Mouse (Mus musculus) neural tube, embryonic 13.5 days (tissue): ENCODE data around the gene Nkx2-3. TPM values are rescaled to one million over a fixed set of nuclear protein-coding genes. Genes with fewer than 3 reads are reported as not detected.

Experiments
- ATAC-seq: fragments of 200-750 bp; cut with Nextera tagmentation; 2 replicates; pipeline ENCODE4 v1.8.0; 2017; ENCODE audit warnings: low read depth, mild to moderate bottlenecking, moderate TSS enrichment, moderate library complexity
- H3K27ac ChIP-seq: fragments of 300-500 bp; sonication (generic); replicated peaks from 2 replicates; pipeline ENCODE4 v1.5.1; 2015; ENCODE audit warnings: moderate library complexity, mild to moderate bottlenecking, inconsistent platforms
- H3K27me3 ChIP-seq: fragments of 300-500 bp; sonication (generic); 2 replicates; pipeline ENCODE4 v1.6.1; 2015; ENCODE audit warnings: mild to moderate bottlenecking, inconsistent platforms
- H3K36me3 ChIP-seq: fragments of 300-500 bp; sonication (generic); 2 replicates; pipeline ENCODE4 v1.6.1; 2015; ENCODE audit warnings: mild to moderate bottlenecking, inconsistent platforms
- H3K4me1 ChIP-seq: fragments of 300-500 bp; sonication (generic); replicated peaks from 2 replicates; pipeline ENCODE4 v1.6.1; 2015; ENCODE audit warnings: inconsistent platforms
- H3K4me2 ChIP-seq: fragments of 300-500 bp; sonication (generic); 2 replicates; pipeline ENCODE4 v1.6.1; 2015; ENCODE audit warnings: inconsistent platforms, mild to moderate bottlenecking, moderate library complexity
- H3K4me3 ChIP-seq: fragments of 300-500 bp; sonication (generic); 2 replicates; pipeline ENCODE4 v1.5.1; 2015; ENCODE audit warnings: mild to moderate bottlenecking, inconsistent platforms
- H3K9ac ChIP-seq: fragments of 300-500 bp; sonication (generic); 2 replicates; pipeline ENCODE4 v1.6.1; 2015; ENCODE audit warnings: moderate library complexity, mild to moderate bottlenecking, inconsistent platforms
- H3K9me3 ChIP-seq: fragments of 300-500 bp; sonication (generic); 2 replicates; pipeline ENCODE4 v1.6.1; 2016; ENCODE audit warnings: inconsistent platforms
- WGBS: fragments of 180-500 bp; shearing (Covaris S2); methylation state at CpG from one replicate; pipeline ENCODE4 v1.1.7; 2015; 5-methylcytosine and 5-hydroxymethylcytosine counted together
- polyA plus RNA-seq: library from polyadenylated mRNA; unstranded; fragments of >200 nt; fragmentation: Nextera tagmentation; extraction: Ambion mirVana; gene quantifications from 2 replicates; pipeline ENCODE4 v1.2.1, GENCODE M21; 2015

Gene Nkx2-3
- polyA plus RNA-seq, 1 experiment from 2014 or later: not detected

- WGBS: 1% methylated on average over 32 of the region's 34 CpGs
- Histone ChIP-seq H3K27ac (no peak overlapping the region), H3K27me3 (peaks cover 99% of the 10 kb centered on the region), H3K9ac (no peak overlapping the region), H3K36me3 (no peaks in the 10 kb centered on the region), H3K9me3 (no peaks in the 10 kb centered on the region), H3K4me1 (peaks cover 43% of the 10 kb centered on the region), H3K4me3 (peak overlapping the region; percentile 22), H3K4me2 (peak overlapping the region; percentile 50)
- no peak for ATAC-seq
Measured at GRCm38 (mm10) chr19:43615571-43616414, 3.7 kb downstream of the Nkx2-3 start.

GRCm38 (mm10) chr19:43616415-43616861 lies 4.3 kb downstream of the Nkx2-3 start:
- peak overlapping the region; percentile 50 for H3K4me2 ChIP-seq
- H3K36me3 ChIP-seq: no peaks in the 10 kb centered on the region
- no peak overlapping the region for H3K27ac ChIP-seq
- peak overlapping the region; percentile 22 for H3K4me3 ChIP-seq
- peak; percentile 63; the same call in 1 of the 2 replicates for ATAC-seq
- H3K27me3 ChIP-seq: peaks cover 99% of the 10 kb centered on the region
- H3K9ac ChIP-seq: no peak overlapping the region
- under 1% methylated on average over 35 of the region's 35 CpGs for WGBS
- H3K9me3 ChIP-seq: no peaks in the 10 kb centered on the region
- H3K4me1 ChIP-seq: peaks cover 43% of the 10 kb centered on the region

- Histone ChIP-seq H3K27me3 (peaks cover 99% of the 10 kb centered on the region), H3K36me3 (no peaks in the 10 kb centered on the region), H3K27ac (no peak overlapping the region), H3K9ac (no peak overlapping the region), H3K4me1 (peaks cover 40% of the 10 kb centered on the region), H3K4me3 (peak overlapping the region; percentile 22), H3K4me2 (peak overlapping the region; percentile 50), H3K9me3 (no peaks in the 10 kb centered on the region)
- under 1% methylated on average over 12 of the region's 12 CpGs for WGBS
- no peak for ATAC-seq
Measured at GRCm38 (mm10) chr19:43616889-43617288, 4.8 kb downstream of the Nkx2-3 start.

- no peak for ATAC-seq
- Histone ChIP-seq H3K27me3 (peaks cover 99% of the 10 kb centered on the region), H3K4me1 (peaks cover 30% of the 10 kb centered on the region), H3K27ac (no peak overlapping the region), H3K4me2 (no peak overlapping the region), H3K36me3 (no peaks in the 10 kb centered on the region), H3K4me3 (no peak overlapping the region), H3K9ac (no peak overlapping the region), H3K9me3 (no peaks in the 10 kb centered on the region)
- 32% methylated on average over 10 of the region's 10 CpGs for WGBS
Measured at GRCm38 (mm10) chr19:43617761-43618349, 5.7 kb downstream of the Nkx2-3 start.

- Histone ChIP-seq H3K36me3 (no peaks in the 10 kb centered on the region), H3K4me1 (peaks cover 30% of the 10 kb centered on the region), H3K4me3 (no peak overlapping the region), H3K9ac (no peak overlapping the region), H3K27ac (no peak overlapping the region), H3K27me3 (peaks cover 99% of the 10 kb centered on the region), H3K4me2 (no peak overlapping the region), H3K9me3 (no peaks in the 10 kb centered on the region)
- 4% methylated on average over 5 of the region's 5 CpGs for WGBS
- no peak for ATAC-seq
Measured at GRCm38 (mm10) chr19:43618505-43619030, 6.4 kb downstream of the Nkx2-3 start.

GRCm38 (mm10) chr19:43619916-43620479 lies 7.9 kb downstream of the Nkx2-3 start:
- Histone ChIP-seq H3K4me2 (no peak overlapping the region), H3K4me1 (peaks cover 20% of the 10 kb centered on the region), H3K36me3 (no peaks in the 10 kb centered on the region), H3K9me3 (no peaks in the 10 kb centered on the region), H3K27me3 (peaks cover 100% of the 10 kb centered on the region), H3K27ac (no peak overlapping the region), H3K9ac (no peak overlapping the region), H3K4me3 (no peak overlapping the region)
- WGBS: 3% methylated on average over 18 of the region's 18 CpGs
- ATAC-seq: no peak

- Histone ChIP-seq H3K27ac (no peak overlapping the region), H3K27me3 (peaks cover 64% of the 10 kb centered on the region), H3K9ac (no peak overlapping the region), H3K4me3 (no peak overlapping the region), H3K4me2 (no peak overlapping the region), H3K9me3 (no peaks in the 10 kb centered on the region), H3K36me3 (no peaks in the 10 kb centered on the region), H3K4me1 (peaks cover 9% of the 10 kb centered on the region)
- ATAC-seq: no peak
- 57% methylated on average over 4 of the region's 4 CpGs for WGBS
Measured at GRCm38 (mm10) chr19:43623913-43624312, 11.8 kb downstream of the Nkx2-3 start.

- Histone ChIP-seq H3K4me2 (no peak overlapping the region), H3K4me3 (no peak overlapping the region), H3K27me3 (peaks cover 47% of the 10 kb centered on the region), H3K9ac (no peak overlapping the region), H3K27ac (peak overlapping the region; percentile 42; the same call in 1 of the 2 replicates), H3K9me3 (no peaks in the 10 kb centered on the region), H3K36me3 (no peaks in the 10 kb centered on the region), H3K4me1 (peaks cover 9% of the 10 kb centered on the region)
- ATAC-seq: peak; percentile 70
- 13% methylated on average over 3 of the region's 3 CpGs for WGBS
Measured at GRCm38 (mm10) chr19:43626160-43626559, 14.0 kb downstream of the Nkx2-3 start.

GRCm38 (mm10) chr19:43627345-43627744 lies 15.2 kb downstream of the Nkx2-3 start:
- Histone ChIP-seq H3K9me3 (no peaks in the 10 kb centered on the region), H3K4me2 (no peak overlapping the region), H3K4me3 (no peak overlapping the region), H3K9ac (no peak overlapping the region), H3K36me3 (no peaks in the 10 kb centered on the region), H3K27ac (no peak overlapping the region), H3K27me3 (peaks cover 35% of the 10 kb centered on the region), H3K4me1 (peaks cover 9% of the 10 kb centered on the region)
- ATAC-seq: no peak
- WGBS: 95% methylated on average over 3 of the region's 3 CpGs

- H3K9ac ChIP-seq: no peak overlapping the region
- H3K9me3 ChIP-seq: no peaks in the 10 kb centered on the region
- peaks cover 9% of the 10 kb centered on the region for H3K4me1 ChIP-seq
- H3K36me3 ChIP-seq: no peaks in the 10 kb centered on the region
- no peak overlapping the region for H3K4me2 ChIP-seq
- H3K4me3 ChIP-seq: no peak overlapping the region
- H3K27me3 ChIP-seq: peaks cover 18% of the 10 kb centered on the region
- no peak for ATAC-seq
- 26% methylated on average over 4 of the region's 4 CpGs for WGBS
- H3K27ac ChIP-seq: no peak overlapping the region
Measured at GRCm38 (mm10) chr19:43629088-43629487, 17.0 kb downstream of the Nkx2-3 start.

- Histone ChIP-seq H3K4me1 (peaks cover 9% of the 10 kb centered on the region), H3K9me3 (no peaks in the 10 kb centered on the region), H3K27ac (no peak overlapping the region), H3K4me3 (no peak overlapping the region), H3K4me2 (no peak overlapping the region), H3K27me3 (0 out of 2 replicates have a peak, but pooled peaks cover 9% of the 10 kb centered on the region), H3K36me3 (no peaks in the 10 kb centered on the region), H3K9ac (no peak overlapping the region)
- ATAC-seq: 0 out of 2 replicates have a peak, but pooled peaks have one; percentile 48
- 29% methylated on average over 12 of the region's 12 CpGs for WGBS
Measured at GRCm38 (mm10) chr19:43630466-43631251, 18.5 kb downstream of the Nkx2-3 start.
